Mouse (Mus musculus) liver, adult 2 months (tissue): ENCODE data around the gene Camk2g. TPM values are rescaled to one million over a fixed set of nuclear protein-coding genes. Genes with fewer than 3 reads are reported as not detected.

Experiments used
- DNase-seq: peaks from one replicate; pipeline ENCODE4 v3.0.0-alpha.2; 2011; ENCODE audit warnings: low read depth, low spot score; ENCODE audit errors: extremely low read depth
- H3K27ac ChIP-seq: fragments of 200-500 bp; replicated peaks from 2 replicates; pipeline ENCODE4 v1.5.1; 2012; ENCODE audit warnings: low read depth, mild to moderate bottlenecking, control low read depth, inconsistent platforms, low read length; ENCODE audit not compliant: insufficient read depth
- H3K27me3 ChIP-seq: fragments of 200-500 bp; 2 replicates; pipeline ENCODE4 v1.6.1; 2012; ENCODE audit warnings: mild to moderate bottlenecking, moderate library complexity, low read length, inconsistent platforms; ENCODE audit not compliant: control insufficient read depth, insufficient read depth
- H3K36me3 ChIP-seq: fragments of 200-500 bp; 2 replicates; pipeline ENCODE4 v1.6.1; 2012; ENCODE audit warnings: low read length, inconsistent platforms; ENCODE audit not compliant: control insufficient read depth, insufficient read depth
- H3K4me1 ChIP-seq: fragments of 200-500 bp; 2 replicates; pipeline ENCODE4 v1.6.1; 2011; ENCODE audit warnings: low read length; ENCODE audit not compliant: control insufficient read depth, insufficient read depth
- H3K4me3 ChIP-seq: fragments of 200-500 bp; 2 replicates; pipeline ENCODE4 v1.5.1; 2011; ENCODE audit warnings: low read depth, mild to moderate bottlenecking, control low read depth, low read length, moderate library complexity; ENCODE audit not compliant: insufficient read depth
- H3K79me2 ChIP-seq: fragments of 200-500 bp; 2 replicates; pipeline ENCODE4 v1.6.1; 2012; ENCODE audit warnings: inconsistent platforms, mild to moderate bottlenecking, low read length, moderate library complexity; ENCODE audit not compliant: control insufficient read depth, insufficient read depth
- H3K9ac ChIP-seq: fragments of 200-500 bp; 2 replicates; pipeline ENCODE4 v1.6.1; 2012; ENCODE audit warnings: low read depth, mild to moderate bottlenecking, control low read depth, inconsistent platforms, low read length
- CTCF ChIP-seq: fragments of 200-500 bp; IDR thresholded peaks from 2 replicates; pipeline ENCODE4 v1.5.1; 2011; ENCODE audit warnings: low read depth, low read length, control low read depth
- POLR2A ChIP-seq: fragments of 200-500 bp; IDR thresholded peaks from 2 replicates; pipeline ENCODE4 v1.6.1; 2011; ENCODE audit warnings: low read length, control low read depth; ENCODE audit not compliant: insufficient read depth; ENCODE audit errors: extremely low read depth
- WGBS: fragments of 180-500 bp; shearing (Covaris S2); methylation state at CpG from one replicate; pipeline ENCODE4 v1.1.7; 2018; 5-methylcytosine and 5-hydroxymethylcytosine counted together
- polyA plus RNA-seq: library from polyadenylated mRNA; depleted of rRNA; stranded (reverse); fragments of >200 nt; gene quantifications from 2 replicates; pipeline ENCODE4 v1.2.3, GENCODE M21; 2012
- total RNA-seq: library from RNA; depleted of rRNA; stranded (reverse); fragments of >200 nt; gene quantifications from 2 replicates; pipeline ENCODE4 v1.2.3, GENCODE M21; 2014

Gene Camk2g
- total and polyA plus RNA-seq, 2 experiments, result 7.9 TPM

DNA sequence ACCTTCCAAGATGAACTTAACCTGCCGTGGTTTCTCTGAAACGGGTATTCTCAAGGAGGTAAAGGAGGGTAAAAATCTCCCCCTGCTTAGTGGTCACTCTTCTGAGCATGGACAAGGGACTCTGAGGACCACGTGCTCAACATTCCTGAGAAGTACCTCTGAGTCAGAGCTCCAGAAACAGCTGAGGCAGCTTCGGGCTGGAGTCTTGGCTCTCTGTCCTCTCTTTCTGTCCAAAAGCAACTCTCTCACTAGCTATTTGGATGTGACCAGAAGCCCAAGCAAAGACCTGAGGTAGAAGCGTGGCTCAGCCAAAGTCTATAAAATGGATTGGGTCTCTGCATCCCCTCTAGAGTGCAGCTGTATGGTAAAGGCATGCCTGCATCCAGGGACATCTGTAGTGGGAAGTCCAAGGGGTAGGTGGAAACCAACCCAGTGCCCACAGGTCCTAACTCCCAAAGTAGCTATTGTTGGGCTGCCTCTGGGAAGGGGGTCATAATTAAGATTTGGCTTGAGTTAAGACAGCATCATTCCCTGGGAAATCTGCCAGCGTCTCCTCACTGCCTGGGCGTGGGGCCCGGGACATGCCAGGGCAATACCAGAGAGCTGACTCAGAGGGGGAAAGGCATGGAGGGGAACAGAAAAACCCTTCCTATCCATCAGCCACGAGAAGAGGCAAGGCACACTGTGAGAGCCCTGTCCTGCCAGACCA lies 11.2 kb upstream of the Camk2g start:
- 70% methylated on average over 9 of the region's 9 CpGs for WGBS
- DNase-seq, result no peak
- H3K4me1 ChIP-seq, result no peaks in the 10 kb centered on the region
- no peak overlapping the region for H3K9ac ChIP-seq
- no peaks in the 10 kb centered on the region for H3K27me3 ChIP-seq
- H3K36me3 ChIP-seq, result no peaks in the 10 kb centered on the region
- no peak overlapping the region for H3K27ac ChIP-seq
- no peak overlapping the region for H3K4me3 ChIP-seq
- no peaks in the 10 kb centered on the region for H3K79me2 ChIP-seq
- TF ChIP-seq CTCF, result no peak
- TF ChIP-seq POLR2A, result no peak

DNA sequence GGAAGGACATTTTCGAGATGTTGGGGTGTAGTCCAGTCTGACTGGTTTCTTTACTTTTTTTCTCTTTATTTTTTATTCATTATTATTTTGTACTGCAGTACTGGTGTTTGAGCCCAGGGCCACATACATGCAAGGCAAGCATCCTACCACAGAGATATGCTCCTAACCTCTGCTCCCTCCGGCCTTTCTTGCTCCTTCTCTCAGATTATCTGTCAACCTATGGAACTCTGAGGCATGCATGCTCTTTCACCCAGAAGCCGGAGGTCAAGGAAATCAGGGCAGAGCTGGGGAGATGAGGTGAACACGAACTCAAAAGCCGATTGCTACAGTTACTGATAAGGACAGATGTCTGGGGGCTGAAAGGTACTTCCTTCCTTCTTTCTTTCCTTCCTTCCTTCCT lies 10.6 kb upstream of the Camk2g start:
- H3K27me3 ChIP-seq, result no peaks in the 10 kb centered on the region
- TF ChIP-seq CTCF, result no peak
- no peak for TF ChIP-seq POLR2A
- no peak overlapping the region for H3K4me3 ChIP-seq
- no peaks in the 10 kb centered on the region for H3K36me3 ChIP-seq
- DNase-seq, result no peak
- H3K79me2 ChIP-seq, result no peaks in the 10 kb centered on the region
- no peak overlapping the region for H3K9ac ChIP-seq
- no peak overlapping the region for H3K27ac ChIP-seq
- WGBS, result 64% methylated on average over 5 of the region's 5 CpGs
- no peaks in the 10 kb centered on the region for H3K4me1 ChIP-seq

DNA sequence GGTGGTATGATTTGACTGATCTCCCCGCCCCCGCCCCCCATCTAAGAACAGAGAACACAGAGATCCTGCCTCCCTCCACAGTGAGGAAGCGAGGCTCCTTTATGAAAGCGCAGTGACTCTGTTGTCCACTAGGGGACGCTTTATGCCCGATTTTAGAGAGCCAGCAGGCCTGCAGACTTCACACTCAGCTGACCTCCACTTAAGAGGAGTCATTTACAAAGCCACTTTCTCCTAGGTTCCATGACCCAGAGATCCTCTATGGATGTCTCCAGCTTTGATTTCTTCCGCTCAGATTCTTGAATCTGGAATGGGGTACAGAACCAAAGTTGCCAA lies 9.7 kb upstream of the Camk2g start:
- TF ChIP-seq CTCF (peak; percentile 90), POLR2A (no peak)
- no peak overlapping the region for H3K4me3 ChIP-seq
- H3K9ac ChIP-seq, result no peak overlapping the region
- H3K27me3 ChIP-seq, result no peaks in the 10 kb centered on the region
- H3K79me2 ChIP-seq, result no peaks in the 10 kb centered on the region
- peak; percentile 52 for DNase-seq
- 9% methylated on average over 7 of the region's 7 CpGs for WGBS
- H3K36me3 ChIP-seq, result no peaks in the 10 kb centered on the region
- no peak overlapping the region for H3K27ac ChIP-seq
- no peaks in the 10 kb centered on the region for H3K4me1 ChIP-seq

DNA sequence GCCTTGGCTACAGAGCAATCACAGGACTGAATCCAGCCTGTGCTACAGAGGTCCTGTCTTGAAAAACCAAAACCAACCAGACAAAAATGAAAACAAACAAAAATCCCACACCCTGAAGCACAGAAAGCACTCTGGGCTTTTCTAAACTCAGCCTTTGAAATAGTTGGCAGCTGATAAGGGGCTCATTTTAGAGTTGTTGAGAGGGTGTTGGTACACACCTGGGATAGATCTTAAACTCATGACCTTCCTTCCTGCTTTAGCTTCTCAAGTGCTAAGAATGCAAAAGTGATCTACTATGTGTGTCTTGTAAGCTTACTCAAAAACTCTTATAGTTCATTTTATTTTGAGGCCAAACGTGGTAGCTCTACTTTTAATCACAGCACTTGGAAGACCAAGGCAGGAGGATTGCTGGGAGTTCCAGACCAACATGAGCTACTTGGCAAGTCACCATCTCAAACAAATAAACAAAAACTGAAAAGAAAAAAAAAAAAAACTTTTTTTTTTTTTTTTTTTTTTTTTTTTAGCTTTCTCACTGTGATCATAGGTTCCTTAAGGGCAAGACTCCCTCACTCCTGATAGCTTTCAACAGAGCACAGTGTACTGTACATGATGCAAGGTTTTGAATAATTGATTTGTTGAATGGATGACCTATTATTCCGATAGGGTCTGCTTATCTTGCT lies 9.2 kb upstream of the Camk2g start:
- no peak overlapping the region for H3K4me3 ChIP-seq
- no peak overlapping the region for H3K27ac ChIP-seq
- no peaks in the 10 kb centered on the region for H3K27me3 ChIP-seq
- TF ChIP-seq CTCF, result no peak
- TF ChIP-seq POLR2A, result no peak
- no peaks in the 10 kb centered on the region for H3K36me3 ChIP-seq
- no peaks in the 10 kb centered on the region for H3K4me1 ChIP-seq
- no peak for DNase-seq
- no peak overlapping the region for H3K9ac ChIP-seq
- 38% methylated on average over 2 of the region's 2 CpGs for WGBS
- H3K79me2 ChIP-seq, result no peaks in the 10 kb centered on the region

DNA sequence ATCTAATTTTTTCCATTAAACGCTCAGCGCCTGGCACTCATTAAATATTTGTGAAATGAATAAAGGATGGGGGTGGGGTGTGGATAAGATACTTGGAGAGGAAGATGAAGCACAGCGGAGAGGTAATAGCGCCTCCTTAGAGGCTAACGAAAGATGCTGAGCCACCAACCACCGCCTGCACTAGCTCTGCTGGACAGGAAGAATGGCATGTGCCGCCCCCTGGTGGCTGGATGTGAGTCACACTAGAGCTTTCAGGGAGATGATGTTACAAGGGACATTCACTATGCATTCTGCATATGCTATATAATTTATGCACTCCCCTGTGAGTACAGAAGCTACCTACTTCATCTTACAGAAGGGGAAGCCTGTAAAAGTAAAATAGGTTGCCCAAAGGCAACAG lies 4.9 kb upstream of the Camk2g start:
- WGBS, result 6% methylated on average over 7 of the region's 7 CpGs
- TF ChIP-seq CTCF, result peak; percentile 98
- no peak for TF ChIP-seq POLR2A

DNA sequence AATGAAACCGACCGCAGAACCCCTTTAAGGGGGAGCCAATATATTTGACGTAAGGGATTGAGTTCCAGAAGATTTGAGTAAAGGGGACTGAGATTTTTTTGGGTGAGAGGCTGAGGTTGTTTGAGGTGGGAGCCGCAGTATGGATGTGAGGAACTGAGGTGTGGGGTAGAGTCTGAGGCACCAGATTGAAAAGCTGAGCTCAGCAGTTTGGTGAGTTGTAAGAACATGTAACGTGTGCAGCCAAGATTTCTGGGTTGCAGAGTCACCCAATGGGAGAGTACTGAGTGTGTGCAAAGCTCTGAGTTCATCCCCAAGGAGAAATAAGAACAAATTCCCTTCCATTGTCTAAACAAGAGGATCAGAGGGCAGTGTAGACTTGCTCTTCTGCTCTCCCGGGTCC lies 4.4 kb upstream of the Camk2g start:
- H3K4me3 ChIP-seq, result no peak overlapping the region

More for the DNA sequence above, 4.9 kb upstream of the Camk2g start:
- Histone ChIP-seq H3K4me3 (no peak overlapping the region), H3K4me1 (peaks cover 2% of the 10 kb centered on the region; the same call in 1 of the 2 replicates), H3K27me3 (no peaks in the 10 kb centered on the region), H3K36me3 (no peaks in the 10 kb centered on the region), H3K79me2 (peaks cover under 1% of the 10 kb centered on the region; the same call in 1 of the 2 replicates), H3K27ac (no peak overlapping the region), H3K9ac (no peak overlapping the region)
- DNase-seq, result peak; percentile 57

More for the DNA sequence above, 4.4 kb upstream of the Camk2g start:
- Histone ChIP-seq H3K27ac (no peak overlapping the region), H3K27me3 (no peaks in the 10 kb centered on the region), H3K9ac (no peak overlapping the region), H3K36me3 (no peaks in the 10 kb centered on the region), H3K79me2 (peaks cover 5% of the 10 kb centered on the region), H3K4me1 (peaks cover 2% of the 10 kb centered on the region; the same call in 1 of the 2 replicates)
- TF ChIP-seq CTCF (no peak), POLR2A (no peak)
- whole genome bisulfite sequencing, result 77% methylated on average over 6 of the region's 6 CpGs
- no peak for DNase-seq
